Mouse (Mus musculus): ENCODE results near the gene Trappc3l.

DNA sequence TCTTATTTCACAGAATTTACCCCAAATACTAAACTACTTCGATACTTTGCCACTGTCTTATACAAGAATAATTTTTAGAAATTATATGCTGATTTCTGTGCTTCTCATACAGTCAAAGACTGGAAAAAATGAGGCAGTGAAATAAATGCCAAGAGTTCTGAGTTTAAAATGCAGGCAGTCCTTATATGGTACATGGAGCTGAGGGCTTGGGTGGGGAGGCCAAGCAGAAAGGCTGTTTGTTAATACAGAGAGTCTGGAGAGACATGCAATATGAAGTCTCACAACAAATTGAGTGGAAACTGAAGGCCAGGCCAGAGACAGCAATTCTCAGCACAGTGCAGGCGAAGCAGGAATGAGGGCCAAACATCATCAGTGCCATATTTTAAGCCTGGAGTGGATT, 51.1 kb downstream of the Trappc3l start:
- no peak for TF ChIP-seq CTCF (IDR thresholded peaks at IDR 0.05; ENCODE audit: low read depth)
- no peak for TF ChIP-seq EP300 (optimal IDR thresholded peaks at IDR 0.05)

Data from stomach, postnatal 0 days (tissue).